Mouse (Mus musculus) macrophage (primary cell): ENCODE data around the gene Myo9a. TPM values are rescaled to one million over a fixed set of nuclear protein-coding genes. Genes with fewer than 3 reads are reported as not detected.
"Not testable (repeated sequence)": the region's sequence is repeated elsewhere in the genome, so short reads cannot be mapped to it uniquely, and the experiment has no call there.

Experiments used
- H3K27ac ChIP-seq: fragments of 350-480 bp; formaldehyde crosslinking; 2 replicates; pipeline ENCODE4 v1.9.0; 2021
- H3K36me3 ChIP-seq: fragments of 350-480 bp; formaldehyde crosslinking; 2 replicates; pipeline ENCODE4 v1.9.0; 2021; ENCODE audit errors: inconsistent target
- H3K4me3 ChIP-seq: fragments of 350-480 bp; formaldehyde crosslinking; 2 replicates; pipeline ENCODE4 v1.9.0; 2021; ENCODE audit errors: inconsistent target
- H3K79me2 ChIP-seq: fragments of 350-480 bp; formaldehyde crosslinking; 2 replicates; pipeline ENCODE4 v1.9.0; 2021; ENCODE audit errors: inconsistent target
- WGBS: methylation state at CpG from one replicate; pipeline ENCODE4 v1.1.7; 2026; ENCODE audit warnings: inconsistent platforms; ENCODE audit not compliant: missing documents; 5-methylcytosine and 5-hydroxymethylcytosine counted together
- polyA plus RNA-seq: library from polyadenylated mRNA; stranded (reverse); fragments of 250-400 nt; gene quantifications from 3 replicates; pipeline ENCODE4 v1.2.4, GENCODE M21; 2018; ENCODE audit warnings: inconsistent platforms

Myo9a gene
- polyA plus RNA-seq, 1 experiment from 2014 or later = 24.4 TPM

DNA sequence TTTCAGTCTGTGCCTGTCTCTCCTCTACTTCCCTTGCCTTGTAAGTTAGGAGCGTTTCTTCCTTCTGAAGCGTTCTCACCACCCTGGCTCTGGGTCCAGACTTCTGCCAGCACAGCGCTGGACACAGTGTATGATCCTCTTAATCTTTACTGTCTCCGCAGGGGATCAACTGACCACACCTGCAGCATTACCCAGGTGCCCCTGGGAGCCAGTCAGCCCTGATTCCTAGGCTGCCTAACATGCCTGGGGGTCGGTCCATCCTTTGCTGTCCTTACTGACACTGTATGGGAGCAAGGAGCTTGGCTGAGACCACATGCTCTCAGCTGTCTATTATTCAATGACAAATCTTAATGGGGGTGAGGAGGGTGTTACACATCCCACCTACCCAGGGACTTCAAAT, 199.3 kb downstream of the Myo9a start:
- Histone ChIP-seq H3K36me3 (no peaks in the 10 kb centered on the region), H3K79me2 (no peaks in the 10 kb centered on the region)
- 92% methylated on average over 5 of the region's 5 CpGs for WGBS

DNA sequence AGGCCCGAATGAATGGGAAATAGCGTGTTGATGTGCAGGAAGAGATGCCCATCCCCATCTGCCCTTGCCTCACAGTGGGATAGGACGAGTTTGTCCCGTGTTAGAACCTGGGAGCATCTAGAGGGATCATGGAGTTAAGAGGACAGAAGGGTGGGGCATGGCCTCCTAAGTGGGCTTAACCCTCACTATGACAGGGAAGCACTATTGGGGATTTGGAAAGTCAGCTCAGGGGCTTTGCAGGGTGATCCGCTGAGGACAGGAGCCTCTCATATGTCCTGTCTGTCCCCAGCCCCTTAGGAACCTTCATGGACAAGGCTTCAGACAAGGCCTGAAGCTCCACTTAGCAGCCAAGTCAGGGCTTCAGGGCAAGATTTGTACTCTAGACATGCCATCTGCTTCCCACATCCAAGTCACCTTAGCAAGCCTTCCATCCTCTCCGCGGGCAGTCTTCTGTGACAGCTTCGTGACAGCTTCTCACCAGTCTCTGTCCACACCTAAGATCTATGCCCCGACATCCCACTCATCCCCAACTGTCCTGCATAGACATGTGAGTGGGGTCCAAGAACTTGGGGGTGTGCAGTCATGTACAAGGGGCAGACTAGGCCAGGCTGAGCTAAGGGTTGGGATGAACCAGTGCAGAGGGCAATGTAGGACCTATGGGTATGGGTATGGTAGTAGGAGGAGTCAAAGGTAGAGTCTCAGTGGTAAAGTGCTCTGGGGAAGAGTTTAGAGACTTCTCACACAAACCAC, 200.5 kb downstream of the Myo9a start:
- Histone ChIP-seq H3K79me2 (no peaks in the 10 kb centered on the region), H3K36me3 (no peaks in the 10 kb centered on the region), H3K27ac (no peak overlapping the region), H3K4me3 (no peak overlapping the region)
- 93% methylated on average over 9 of the region's 9 CpGs for WGBS

More for the DNA sequence above, 199.3 kb downstream of the Myo9a start:
- no peak overlapping the region for H3K4me3 ChIP-seq
- H3K27ac ChIP-seq = no peak overlapping the region

DNA sequence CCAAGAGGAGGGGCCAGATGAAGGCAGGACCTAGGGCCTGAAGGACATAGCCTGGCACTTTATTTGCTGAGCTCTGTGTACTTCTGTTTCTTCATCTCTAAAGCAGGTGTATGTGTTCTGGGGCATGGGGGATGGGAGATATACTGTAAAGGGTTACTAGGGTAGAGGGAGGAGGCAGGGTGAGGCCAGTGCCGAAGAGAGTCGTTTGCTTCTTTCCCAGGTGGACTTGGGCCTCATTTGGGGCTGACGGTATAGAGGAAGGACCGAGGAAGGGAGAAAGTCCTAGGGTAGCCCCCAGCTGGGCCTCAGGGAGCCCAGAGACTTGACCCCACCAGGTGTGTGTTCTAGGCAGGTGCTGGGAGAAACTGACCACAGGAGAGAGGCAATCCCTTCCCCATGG, 201.2 kb downstream of the Myo9a start:
- no peak overlapping the region for H3K4me3 ChIP-seq
- no peaks in the 10 kb centered on the region for H3K79me2 ChIP-seq
- H3K27ac ChIP-seq = no peak overlapping the region
- no peaks in the 10 kb centered on the region for H3K36me3 ChIP-seq
- 96% methylated on average over 4 of the region's 4 CpGs for WGBS

DNA sequence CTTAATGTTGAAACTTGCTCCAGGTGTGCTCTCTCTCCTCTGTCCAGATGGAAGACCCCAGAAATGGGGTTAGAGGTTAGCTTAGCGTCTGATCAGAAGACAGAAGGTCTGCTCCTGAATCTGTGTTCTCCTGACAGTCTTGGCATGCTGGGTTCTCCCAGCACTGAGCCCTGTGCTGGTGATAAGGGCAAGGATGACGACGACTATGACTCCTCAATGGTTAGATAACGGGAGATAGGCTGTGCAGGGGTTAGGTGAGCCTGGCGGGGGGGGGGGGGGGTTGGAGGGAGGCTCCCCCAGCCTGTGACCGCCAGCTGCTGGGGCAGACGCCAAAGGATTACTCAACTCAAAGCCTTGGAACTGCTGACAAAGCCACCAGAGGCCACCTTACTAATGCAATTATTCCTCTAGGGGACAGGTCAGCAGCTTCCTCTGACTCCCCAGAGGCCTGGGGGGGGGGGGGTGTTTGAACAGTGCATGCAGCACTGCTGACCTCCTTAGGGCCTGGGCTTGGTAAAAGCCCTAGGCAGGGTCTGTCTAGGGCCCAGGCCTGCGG, 201.9 kb downstream of the Myo9a start:
- Histone ChIP-seq H3K27ac (no peak overlapping the region), H3K79me2 (no peaks in the 10 kb centered on the region), H3K4me3 (no peak overlapping the region), H3K36me3 (no peaks in the 10 kb centered on the region)
- WGBS = 76% methylated on average over 8 of the region's 8 CpGs

DNA sequence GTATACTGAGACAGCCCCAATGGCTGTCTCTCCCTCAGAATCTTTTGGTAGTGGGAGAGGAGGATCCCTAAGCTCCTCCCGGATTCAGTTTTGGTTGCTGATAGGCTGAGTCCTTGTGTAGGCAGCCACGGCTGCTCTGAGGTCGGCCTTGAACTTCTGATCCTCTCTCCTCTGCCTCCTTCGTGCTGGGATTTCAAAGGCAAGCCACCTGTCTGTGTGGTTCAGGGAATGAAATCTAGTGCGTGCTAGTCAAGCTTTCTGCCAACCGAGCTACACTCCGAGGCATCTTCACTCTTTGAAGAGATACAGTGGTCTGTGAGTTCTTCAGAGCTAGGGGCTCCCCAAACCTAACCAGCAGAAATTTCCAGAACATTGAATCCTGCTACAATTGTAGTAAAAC, 202.9 kb downstream of the Myo9a start:
- H3K36me3 ChIP-seq = no peaks in the 10 kb centered on the region
- no peaks in the 10 kb centered on the region for H3K79me2 ChIP-seq
- WGBS = 93% methylated on average over 7 of the region's 7 CpGs
- H3K4me3 ChIP-seq = no peak overlapping the region
- no peak overlapping the region for H3K27ac ChIP-seq

DNA sequence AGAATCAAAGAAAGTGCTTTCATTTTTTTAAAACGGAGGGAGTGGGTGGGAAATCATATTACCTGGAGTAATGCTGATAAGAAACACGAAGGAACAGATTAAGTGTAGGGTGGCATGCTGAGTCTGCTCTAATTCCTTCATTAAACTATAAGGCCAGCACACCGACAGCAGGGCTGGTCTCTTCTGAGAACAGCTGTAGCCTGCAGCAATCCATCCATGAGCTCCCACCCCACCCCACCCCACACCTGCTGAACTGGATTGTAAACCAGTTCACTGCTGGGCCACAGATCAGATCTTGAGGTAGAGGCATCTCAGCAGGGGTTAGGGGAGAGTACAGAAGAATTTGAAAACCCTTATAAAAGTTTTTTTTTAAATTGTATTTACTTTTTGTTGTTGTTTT, 204.5 kb downstream of the Myo9a start:
- Histone ChIP-seq H3K36me3 (no peaks in the 10 kb centered on the region), H3K4me3 (no peak overlapping the region), H3K79me2 (no peaks in the 10 kb centered on the region), H3K27ac (no peak overlapping the region)
- 86% methylated on average over 3 of the region's 3 CpGs for WGBS

DNA sequence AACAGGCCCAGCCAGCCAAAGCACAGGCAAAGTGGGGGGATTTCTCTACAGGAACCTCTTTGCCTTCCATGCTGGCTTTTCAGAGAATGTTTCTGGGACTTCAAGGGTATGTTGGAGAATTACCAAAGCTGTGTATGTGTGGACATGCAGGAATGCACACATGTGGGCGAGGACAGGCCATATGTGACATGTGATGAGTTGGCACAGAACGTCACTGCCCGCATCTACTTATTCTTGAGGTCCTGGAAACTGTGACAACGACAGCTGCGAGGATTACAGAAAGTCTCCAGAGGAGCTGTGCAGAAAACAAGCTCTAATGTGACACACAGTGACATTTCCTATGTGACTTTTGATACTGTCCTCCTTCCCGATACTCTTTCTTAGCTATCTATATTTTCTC, 205.0 kb downstream of the Myo9a start:
- no peak overlapping the region for H3K27ac ChIP-seq
- H3K79me2 ChIP-seq = no peaks in the 10 kb centered on the region
- no peaks in the 10 kb centered on the region for H3K36me3 ChIP-seq
- 88% methylated on average over 6 of the region's 6 CpGs for WGBS
- no peak overlapping the region for H3K4me3 ChIP-seq

DNA sequence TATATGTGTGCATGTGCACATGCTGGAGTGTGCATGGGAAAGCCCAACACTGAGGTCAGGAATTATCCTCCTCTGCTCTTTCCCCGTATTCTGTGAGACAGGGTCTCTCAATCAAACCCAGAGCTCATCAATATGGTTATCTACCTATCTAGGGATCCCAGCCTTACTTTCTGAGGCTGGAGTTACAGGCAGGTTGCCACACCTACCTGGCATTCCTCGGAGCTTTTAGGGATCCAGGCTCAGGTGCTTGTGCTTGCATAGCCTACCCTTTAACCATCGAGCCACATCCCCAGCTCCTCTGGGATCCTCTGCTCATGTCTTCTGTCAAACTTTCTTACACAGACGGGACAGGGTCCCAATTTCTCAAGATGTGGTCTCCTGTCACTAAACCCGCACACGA, 205.8 kb downstream of the Myo9a start:
- Histone ChIP-seq H3K36me3 (no peaks in the 10 kb centered on the region), H3K79me2 (no peaks in the 10 kb centered on the region), H3K27ac (no peak overlapping the region), H3K4me3 (no peak overlapping the region)
- whole genome bisulfite sequencing = 73% methylated on average over 6 of the region's 6 CpGs

DNA sequence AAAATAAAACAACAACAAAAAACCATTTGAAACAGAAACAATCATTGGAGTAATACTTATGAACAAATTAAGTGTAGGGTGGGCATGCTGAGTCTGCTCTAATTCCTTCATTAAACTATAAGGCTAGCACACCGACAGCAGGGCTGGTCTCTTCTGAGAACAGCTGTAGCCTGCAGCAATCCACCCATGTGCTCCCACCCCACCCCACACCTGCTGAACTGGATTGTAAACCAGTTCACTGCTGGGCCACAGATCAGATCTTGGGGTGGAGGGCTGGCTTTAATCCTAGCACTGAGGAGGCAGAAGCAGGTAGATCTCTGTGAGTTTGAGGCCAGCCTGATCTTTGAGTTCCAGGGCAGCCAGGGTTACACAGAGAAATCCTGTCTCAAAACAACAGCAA, 207.4 kb downstream of the Myo9a start:
- not testable (repeated sequence) for H3K79me2 ChIP-seq, H3K36me3 ChIP-seq, H3K27ac ChIP-seq, H3K4me3 ChIP-seq
- 75% methylated on average over 1 of the region's 1 CpGs for WGBS

DNA sequence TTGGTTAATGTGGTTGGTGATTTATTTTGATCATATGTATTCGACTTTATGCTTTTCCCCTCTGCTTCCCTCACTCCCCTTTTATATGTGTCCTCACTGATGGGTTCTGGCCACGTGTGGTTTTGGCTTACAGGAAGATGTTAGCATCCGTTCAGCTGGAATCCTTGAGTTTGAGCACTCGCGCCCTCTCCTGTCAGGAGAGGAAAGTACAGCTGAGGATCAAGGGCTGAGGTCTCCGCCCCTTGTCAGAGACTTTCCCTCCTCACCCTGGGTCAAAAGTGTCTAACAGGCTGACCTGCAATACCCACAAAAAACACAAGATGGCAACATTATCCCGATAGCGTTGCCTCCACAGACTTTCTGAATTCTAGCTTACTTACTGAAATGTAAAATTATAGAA, 208.6 kb downstream of the Myo9a start:
- 0% methylated on average over 8 of the region's 8 CpGs for WGBS
- H3K79me2 ChIP-seq = no peaks in the 10 kb centered on the region
- H3K4me3 ChIP-seq = no peak overlapping the region
- H3K36me3 ChIP-seq = no peaks in the 10 kb centered on the region
- no peak overlapping the region for H3K27ac ChIP-seq

DNA sequence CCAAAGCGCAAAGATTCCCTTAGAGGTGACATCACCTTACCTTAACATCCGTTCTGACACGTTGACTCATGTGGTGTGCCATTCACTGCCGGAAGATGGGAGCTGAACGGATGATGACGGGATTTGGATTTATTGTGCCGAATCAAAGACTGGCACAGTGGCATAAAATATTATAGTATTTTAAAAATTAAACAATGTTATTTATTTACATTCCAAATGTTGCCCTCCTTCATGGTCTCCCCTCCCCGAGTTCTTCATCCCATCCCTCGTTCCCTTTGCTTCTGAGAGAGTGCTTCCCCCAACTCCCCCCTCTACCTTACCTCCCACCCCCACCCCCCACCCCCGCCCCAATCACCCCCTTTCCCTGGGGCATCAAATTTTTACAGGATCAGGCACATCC, 209.9 kb downstream of the Myo9a start, which contains the start of gene Nr2e3:
Gene Nr2e3, minus strand, starts transcription at position 101 of the 400 bp plus-strand sequence.
- H3K4me3 ChIP-seq = no peak within 1 kb of the TSS
- H3K79me2 ChIP-seq = no peaks in the 10 kb centered on the region
- 97% methylated on average over 9 of the region's 10 CpGs for WGBS
- H3K27ac ChIP-seq = no peak within 1 kb of the TSS
- no peaks in the 10 kb centered on the region for H3K36me3 ChIP-seq

DNA sequence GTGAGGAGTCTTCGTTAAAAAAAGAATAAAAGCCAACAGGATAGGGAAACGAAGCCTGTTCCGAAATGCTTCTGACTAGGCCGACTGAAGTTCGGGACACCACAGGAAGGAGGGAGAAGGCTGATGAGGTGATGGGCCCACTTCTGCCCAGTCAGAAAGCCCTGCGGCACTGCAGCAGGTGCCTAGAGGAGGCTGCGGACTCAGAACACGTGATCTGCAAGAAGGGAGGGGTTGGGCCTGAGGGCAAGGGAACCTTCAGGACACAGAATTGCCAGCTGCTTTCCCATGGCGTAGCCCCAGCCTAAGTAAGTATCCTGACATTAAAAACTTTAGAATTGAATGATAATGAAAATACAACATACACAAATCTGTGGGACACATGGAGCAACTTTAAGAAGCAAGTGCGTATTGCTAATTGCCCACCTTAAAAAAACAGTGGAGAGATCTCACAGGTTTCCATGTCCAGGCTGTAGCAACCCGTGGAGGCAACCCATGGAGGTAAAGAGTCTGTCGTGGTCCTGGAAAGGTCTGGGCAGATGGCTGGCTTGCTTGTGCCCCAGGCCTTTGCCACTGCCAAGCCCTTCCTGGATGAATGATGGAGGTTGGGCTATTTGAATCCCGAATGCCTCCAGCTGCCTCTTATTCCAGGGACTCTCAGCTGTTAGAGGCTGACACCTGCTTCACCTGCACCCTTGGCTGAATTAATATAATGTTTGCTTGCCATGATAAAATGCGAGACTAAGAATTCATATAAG, 210.7 kb downstream of the Myo9a start:
- 86% methylated on average over 14 of the region's 14 CpGs for WGBS
- H3K36me3 ChIP-seq = no peaks in the 10 kb centered on the region
- H3K79me2 ChIP-seq = no peaks in the 10 kb centered on the region
- no peak overlapping the region for H3K27ac ChIP-seq
- no peak overlapping the region for H3K4me3 ChIP-seq

DNA sequence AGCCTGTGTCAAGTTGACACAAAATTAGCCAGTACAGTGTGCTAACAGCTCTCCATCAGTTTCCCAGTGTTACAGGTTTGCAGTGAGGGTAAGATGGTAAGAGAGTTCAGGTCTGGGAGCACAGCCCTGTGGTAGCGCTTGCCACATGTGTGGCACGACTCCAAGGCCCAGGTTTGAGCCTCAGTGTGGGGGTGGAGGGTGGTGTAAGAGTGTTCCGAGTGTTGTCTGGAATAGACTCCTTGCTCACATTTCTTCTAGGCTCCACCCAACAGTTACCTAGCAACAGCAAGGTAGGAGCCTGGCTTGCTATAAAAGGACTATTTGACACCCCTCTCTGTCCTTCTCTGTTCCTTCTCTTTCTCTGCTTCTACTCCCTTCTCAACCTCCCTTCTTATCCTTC, 213.7 kb downstream of the Myo9a start:
- 63% methylated on average over 3 of the region's 3 CpGs for WGBS
- Histone ChIP-seq H3K36me3 (no peaks in the 10 kb centered on the region), H3K4me3 (no peak overlapping the region), H3K27ac (no peak overlapping the region), H3K79me2 (no peaks in the 10 kb centered on the region)

DNA sequence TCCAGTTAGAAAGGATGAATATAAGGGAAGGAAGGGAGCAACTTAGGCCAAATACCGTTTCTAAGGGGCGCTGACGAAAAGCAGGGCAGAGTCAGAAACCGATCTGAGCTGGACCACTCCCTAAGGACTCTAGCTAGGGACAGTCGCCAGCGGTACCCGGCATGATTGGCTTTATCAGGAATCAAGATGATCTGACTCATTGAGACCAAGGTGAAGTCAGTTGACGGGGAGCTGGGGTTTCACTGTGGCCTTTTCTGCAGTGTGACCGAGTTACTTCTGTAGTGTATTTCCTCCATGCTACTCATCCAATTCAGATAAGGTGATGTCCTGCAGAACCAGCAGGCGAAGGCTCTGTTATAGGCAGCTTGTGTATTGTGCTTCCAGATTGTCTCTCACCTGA, 214.3 kb downstream of the Myo9a start:
- no peak overlapping the region for H3K27ac ChIP-seq
- WGBS = 93% methylated on average over 10 of the region's 10 CpGs
- no peak overlapping the region for H3K4me3 ChIP-seq
- H3K36me3 ChIP-seq = no peaks in the 10 kb centered on the region
- no peaks in the 10 kb centered on the region for H3K79me2 ChIP-seq

DNA sequence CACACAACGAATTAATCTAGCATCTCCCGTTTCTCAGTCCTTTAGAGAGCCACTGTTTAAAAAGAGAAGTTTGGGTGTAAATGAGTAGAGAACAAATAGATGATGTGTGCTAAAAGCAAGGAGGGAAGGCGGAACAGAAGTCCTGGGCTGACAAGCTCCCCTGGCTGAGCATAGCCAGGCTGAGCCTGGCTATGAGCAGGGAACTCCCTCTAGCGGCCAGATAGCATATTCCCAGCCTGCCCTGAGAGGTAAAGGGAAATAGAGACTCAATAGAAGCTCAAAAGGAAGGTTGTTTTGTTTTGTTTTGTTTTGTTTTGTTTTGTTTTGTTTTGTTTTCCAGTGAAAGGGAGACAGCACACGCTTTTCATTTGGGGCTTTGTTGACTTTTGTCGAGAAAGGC, 218.7 kb downstream of the Myo9a start:
- H3K4me3 ChIP-seq = no peak overlapping the region
- no peaks in the 10 kb centered on the region for H3K79me2 ChIP-seq
- 38% methylated on average over 6 of the region's 6 CpGs for WGBS
- H3K27ac ChIP-seq = no peak overlapping the region
- no peaks in the 10 kb centered on the region for H3K36me3 ChIP-seq
